Mouse (Mus musculus) mature B cell (primary cell): ENCODE measurements around the gene Sash1.

Experiments used
- in situ Hi-C: fragments of 300-500 bp; cut with MboI; formaldehyde crosslinking; loops from 2 replicates; pipeline ENCODE4 v1.14.3; 2019

Gene Sash1

GRCm38 (mm10) chr10:8682341-8682740, 203.5 kb downstream of the Sash1 start:
- in situ Hi-C loops: no loop called here

- in situ Hi-C loops: no loop called here
These were observed 209.1 kb downstream of the Sash1 start for GRCm38 (mm10) chr10:8676722-8677121.
